Mouse (Mus musculus): Measurements from ENCODE around the gene Hist2h2ac. TPM values are rescaled to one million over a fixed set of nuclear protein-coding genes. Genes with fewer than 3 reads are reported as not detected.
"Not testable (repeated sequence)": the region's sequence is repeated elsewhere in the genome, so short reads cannot be mapped to it uniquely, and the experiment has no call there.

Gene Hist2h2ac
- polyA plus RNA-seq, 1 experiment = 0.76 TPM

- DNase-seq (ENCODE audit: low spot score) = no peak
These were observed 28.3 kb upstream of the Hist2h2ac start for GRCm38 (mm10) chr3:96249034-96249345.

GRCm38 (mm10) chr3:96248141-96249033 is 27.7 kb upstream of the Hist2h2ac start:
- DNase-seq (ENCODE audit: low spot score) = no peak

- DNase-seq (ENCODE audit: low spot score) = no peak
These were observed 26.9 kb upstream of the Hist2h2ac start for GRCm38 (mm10) chr3:96247356-96248140.

GRCm38 (mm10) chr3:96246427-96246856 is 25.8 kb upstream of the Hist2h2ac start, which contains the start of gene Hist2h3c1:
Gene Hist2h3c1 (plus strand): TSS chr3:96246685.
- not testable (repeated sequence) for DNase-seq (ENCODE audit: low spot score)

GRCm38 (mm10) chr3:96246018-96246417 is 25.3 kb upstream of the Hist2h2ac start:
- not testable (repeated sequence) for DNase-seq (ENCODE audit: low spot score)

GRCm38 (mm10) chr3:96245003-96245886 is 24.6 kb upstream of the Hist2h2ac start, which contains the start of gene Hist2h2aa1:
Gene Hist2h2aa1 (plus strand): TSS chr3:96245497.
- DNase-seq (ENCODE audit: low spot score) = peak; percentile 84

- DNase-seq (ENCODE audit: low spot score) = no peak
These were observed 23.4 kb upstream of the Hist2h2ac start for GRCm38 (mm10) chr3:96243921-96244572.

- DNase-seq (ENCODE audit: low spot score) = no peak
These were observed 20.1 kb upstream of the Hist2h2ac start for GRCm38 (mm10) chr3:96240799-96241197.

GRCm38 (mm10) chr3:96239949-96240798 is 19.5 kb upstream of the Hist2h2ac start, which contains the start of gene Hist2h2aa2:
Gene Hist2h2aa2 (minus strand): TSS chr3:96240276.
- peak; percentile 97 for DNase-seq (ENCODE audit: low spot score)

- not testable (repeated sequence) for DNase-seq (ENCODE audit: low spot score)
These were observed 18.5 kb upstream of the Hist2h2ac start, which contains the start of gene Hist2h3c2 for GRCm38 (mm10) chr3:96238954-96239793. Gene Hist2h3c2 (minus strand): TSS chr3:96239127.

- no peak for DNase-seq (ENCODE audit: low spot score)
These were observed 17.3 kb upstream of the Hist2h2ac start for GRCm38 (mm10) chr3:96237904-96238511.

GRCm38 (mm10) chr3:96237335-96237903 is 16.7 kb upstream of the Hist2h2ac start:
- DNase-seq (ENCODE audit: low spot score) = no peak

GRCm38 (mm10) chr3:96236834-96237334 is 16.2 kb upstream of the Hist2h2ac start:
- no peak for DNase-seq (ENCODE audit: low spot score)

- DNase-seq (ENCODE audit: low spot score) = no peak
These were observed 15.2 kb upstream of the Hist2h2ac start for GRCm38 (mm10) chr3:96235836-96236235.

GRCm38 (mm10) chr3:96234914-96235313 is 14.2 kb upstream of the Hist2h2ac start:
- DNase-seq (ENCODE audit: low spot score) = no peak

GRCm38 (mm10) chr3:96231758-96232120 is 11.1 kb upstream of the Hist2h2ac start:
- DNase-seq (ENCODE audit: low spot score) = no peak

- no peak for DNase-seq (ENCODE audit: low spot score)
These were observed 10.5 kb upstream of the Hist2h2ac start for GRCm38 (mm10) chr3:96230910-96231757.

Data from urinary bladder, adult 2 months (tissue).